Mouse (Mus musculus) naive thymus-derived CD4-positive, alpha-beta T cell, adult 2 months (primary cell): Measurements from ENCODE around the gene Cdc42ep2.
"Not testable (repeated sequence)": the region's sequence is repeated elsewhere in the genome, so short reads cannot be mapped to it uniquely, and the experiment has no call there.

Source experiments
- DNase-seq: peaks from one replicate; pipeline ENCODE4 v3.0.0-alpha.2; 2011; ENCODE audit warnings: low read depth

Gene Cdc42ep2

GRCm38 (mm10) chr19:5912103-5913006 lies 12.3 kb downstream of the Cdc42ep2 start:
- peak; percentile 100 for DNase-seq

GRCm38 (mm10) chr19:5911430-5912102 lies 13.1 kb downstream of the Cdc42ep2 start:
- DNase-seq: peak; percentile 34

- DNase-seq: no peak
Measured at GRCm38 (mm10) chr19:5910221-5910620, 14.4 kb downstream of the Cdc42ep2 start.

GRCm38 (mm10) chr19:5907275-5907674 lies 17.3 kb downstream of the Cdc42ep2 start:
- no peak for DNase-seq

- peak; percentile 93 for DNase-seq
Measured at GRCm38 (mm10) chr19:5894002-5894678, 30.5 kb downstream of the Cdc42ep2 start, which contains the start of gene Tigd3. TSS of gene Tigd3 (minus strand) at chr19:5894149.

- DNase-seq: peak; percentile 28
Measured at GRCm38 (mm10) chr19:5893282-5894001, 31.2 kb downstream of the Cdc42ep2 start.

GRCm38 (mm10) chr19:5892735-5893134 lies 31.9 kb downstream of the Cdc42ep2 start:
- DNase-seq: no peak

GRCm38 (mm10) chr19:5892262-5892661 lies 32.4 kb downstream of the Cdc42ep2 start:
- no peak for DNase-seq

- DNase-seq: no peak
Measured at GRCm38 (mm10) chr19:5891521-5892258, 32.9 kb downstream of the Cdc42ep2 start.

- DNase-seq: no peak
Measured at GRCm38 (mm10) chr19:5889211-5889610, 35.4 kb downstream of the Cdc42ep2 start.

GRCm38 (mm10) chr19:5887234-5887815 lies 37.3 kb downstream of the Cdc42ep2 start:
- no peak for DNase-seq

- DNase-seq: peak; percentile 55
Measured at GRCm38 (mm10) chr19:5885838-5886237, 38.8 kb downstream of the Cdc42ep2 start.

- DNase-seq: no peak
Measured at GRCm38 (mm10) chr19:5883935-5884334, 40.7 kb downstream of the Cdc42ep2 start.

GRCm38 (mm10) chr19:5882079-5882478 lies 42.5 kb downstream of the Cdc42ep2 start:
- DNase-seq: not testable (repeated sequence)

- no peak for DNase-seq
Measured at GRCm38 (mm10) chr19:5881155-5881554, 43.5 kb downstream of the Cdc42ep2 start.

GRCm38 (mm10) chr19:5879735-5880134 lies 44.9 kb downstream of the Cdc42ep2 start:
- no peak for DNase-seq

- DNase-seq: no peak
Measured at GRCm38 (mm10) chr19:5878916-5879315, 45.7 kb downstream of the Cdc42ep2 start.

GRCm38 (mm10) chr19:5878362-5878722 lies 46.3 kb downstream of the Cdc42ep2 start:
- no peak for DNase-seq

- DNase-seq: peak; percentile 86
Measured at GRCm38 (mm10) chr19:5877618-5878361, 46.8 kb downstream of the Cdc42ep2 start, which contains the start of gene Slc25a45. TSS of gene Slc25a45 (plus strand) at chr19:5877808.

GRCm38 (mm10) chr19:5874969-5875480 lies 49.6 kb downstream of the Cdc42ep2 start, which contains the start of gene Frmd8:
TSS of gene Frmd8 (minus strand) at chr19:5875274.
- peak; percentile 96 for DNase-seq
